Mouse (Mus musculus) embryonic stem cell, embryonic (primary cell): ENCODE data around the gene Cdh23.
"Not testable (repeated sequence)": the region's sequence is repeated elsewhere in the genome, so short reads cannot be mapped to it uniquely, and the experiment has no call there.

Experiments
- CTCF ChIA-PET, 4 experiments: fragments of 300-600 bp in 2 of 4; fragments of 350-600 bp in 2 of 4; sonication (Branson Sonifier 250); formaldehyde crosslinking; loops; one replicate each; lab custom pipeline; 2022; ENCODE audit warnings: inconsistent platforms in 2 of 4; lab: Charles Lee
- POLR2A ChIA-PET, 4 experiments: fragments of 300-600 bp in 2 of 4; fragments of 350-600 bp in 2 of 4; sonication (Branson Sonifier 250); formaldehyde crosslinking; loops; one replicate each; lab custom pipeline; 2022; ENCODE audit warnings: antibody characterized with exemption in 4 of 4, inconsistent platforms in 1 of 4; lab: Charles Lee

The Cdh23 gene

DNA sequence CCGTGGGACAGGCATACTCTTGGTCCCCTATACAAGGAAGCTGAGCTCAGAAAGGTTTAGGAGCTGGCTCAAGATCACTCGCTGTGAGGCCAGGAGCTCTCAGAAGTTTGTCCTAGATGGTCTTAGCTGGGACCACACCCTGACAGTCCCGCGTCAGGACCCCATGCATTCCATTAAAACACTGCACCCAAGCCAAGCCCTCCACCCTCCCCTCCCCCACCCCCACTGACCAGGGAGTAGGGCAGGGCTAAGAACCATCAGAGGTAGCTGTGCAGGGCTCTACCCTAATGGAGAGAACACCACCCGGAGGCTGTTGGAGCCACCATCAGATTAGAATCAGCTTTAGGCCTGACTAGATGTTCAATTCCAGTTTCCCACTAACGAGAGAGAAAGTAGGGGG lies 28.2 kb upstream of the Cdh23 start:
- CTCF ChIA-PET, result interaction anchor here (0.6 to 4.4 kb wide), 10 partner anchors 11 to 424 kb away, joined by 3 to 31 read pairs (median 4); partner anchors contain the start of gene Slc29a3 (in 1 of the 4)
- POLR2A ChIA-PET, result interaction anchor here in 3 of 4 experiments (0.5 to 4.9 kb wide), 12 partner anchors 12 to 277 kb away, joined by 3 to 21 read pairs (median 4); partner anchors contain the start of gene Slc29a3 (in 3 of the 3)

DNA sequence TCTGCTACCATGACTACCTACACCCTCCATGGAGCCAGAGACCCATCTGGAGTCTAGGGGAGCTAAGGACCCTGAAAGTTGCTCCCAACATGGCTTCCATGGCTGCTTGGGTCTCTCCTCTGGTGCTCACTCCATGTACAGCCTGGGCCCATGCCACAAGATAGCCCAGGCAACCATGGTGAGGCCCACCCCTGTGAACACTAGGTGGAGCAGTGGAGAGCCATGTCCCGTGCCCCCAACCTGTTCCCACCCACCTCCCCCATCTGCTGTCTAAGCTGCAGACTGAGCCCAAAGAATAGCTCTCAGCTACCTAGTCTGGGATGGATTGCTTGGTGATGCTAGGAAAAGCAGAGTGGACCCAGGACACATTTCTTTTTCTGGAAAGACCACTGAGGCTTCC lies 27.1 kb upstream of the Cdh23 start:
- POLR2A ChIA-PET, result interaction anchor here (0.6 to 4.9 kb wide), 18 partner anchors 10 to 1559 kb away, joined by 3 to 21 read pairs (median 3); partner anchors contain the start of gene Slc29a3 (in 4 of the 4)
- CTCF ChIA-PET, result interaction anchor here (0.6 to 4.4 kb wide), 28 partner anchors 11 to 1272 kb away, joined by 3 to 31 read pairs (median 4); partner anchors contain the start of gene Slc29a3 (in 2 of the 4)

DNA sequence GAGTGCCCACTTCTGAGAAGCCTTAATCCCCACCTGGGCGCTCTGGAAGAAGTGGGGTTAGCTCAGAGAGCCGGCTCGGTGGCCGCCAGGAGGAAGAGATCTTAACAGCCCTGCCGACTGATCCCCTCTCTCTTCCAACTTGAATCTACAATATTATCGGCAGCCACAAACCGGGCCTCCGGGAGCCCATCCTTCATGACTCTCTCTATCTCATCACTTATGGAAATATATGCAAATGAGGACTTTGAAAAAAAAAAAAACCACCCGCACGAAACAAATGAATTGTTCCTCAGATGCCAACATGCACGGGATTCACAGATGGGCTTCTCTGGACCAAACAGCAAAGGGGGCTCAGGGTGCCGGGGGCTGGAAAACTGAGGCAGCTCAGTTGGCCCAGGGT lies 25.4 kb upstream of the Cdh23 start:
- ChIA-PET CTCF (interaction anchor here in 3 of 4 experiments (0.6 to 1.6 kb wide), 4 partner anchors 38 to 1466 kb away, joined by 3 to 6 read pairs (median 3); no protein-coding TSS in a partner anchor), POLR2A (interaction anchor here in 2 of 4 experiments (0.7 to 1.6 kb wide), 2 partner anchors 72 to 661 kb away, joined by 3 to 4 read pairs; partner anchors contain the start of gene Pald1 (in 1 of the 2))

DNA sequence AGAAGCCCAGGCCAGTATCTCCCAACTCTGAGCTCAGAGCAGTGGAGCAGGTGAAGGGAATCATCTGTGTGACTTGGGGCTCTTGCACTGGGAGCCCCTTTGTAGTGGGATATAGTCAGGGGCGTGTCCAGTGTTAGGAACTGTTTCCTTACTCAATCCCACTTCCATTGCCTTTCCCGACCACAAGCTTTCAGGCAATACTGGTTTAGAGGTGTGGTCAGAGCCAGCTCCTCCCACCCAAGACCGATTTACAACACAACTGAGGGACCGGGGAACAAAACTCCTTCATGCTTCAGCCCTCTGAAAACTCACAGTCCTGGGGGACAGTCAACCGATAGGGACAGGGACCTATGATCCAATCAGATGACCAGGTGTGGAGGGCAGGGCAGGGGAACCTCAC lies 24.2 kb upstream of the Cdh23 start:
- ChIA-PET POLR2A (interaction anchor here in 2 of 4 experiments (0.6 to 1.6 kb wide), 6 partner anchors 8 to 767 kb away, joined by 3 to 6 read pairs (median 3); no protein-coding TSS in a partner anchor), CTCF (interaction anchor here in 3 of 4 experiments (0.6 to 1.6 kb wide), 6 partner anchors 24 to 428 kb away, joined by 3 to 8 read pairs (median 4); partner anchors contain the start of genes Cdh23 (in 1 of the 3) and Slc29a3 (in 1 of the 3))

DNA sequence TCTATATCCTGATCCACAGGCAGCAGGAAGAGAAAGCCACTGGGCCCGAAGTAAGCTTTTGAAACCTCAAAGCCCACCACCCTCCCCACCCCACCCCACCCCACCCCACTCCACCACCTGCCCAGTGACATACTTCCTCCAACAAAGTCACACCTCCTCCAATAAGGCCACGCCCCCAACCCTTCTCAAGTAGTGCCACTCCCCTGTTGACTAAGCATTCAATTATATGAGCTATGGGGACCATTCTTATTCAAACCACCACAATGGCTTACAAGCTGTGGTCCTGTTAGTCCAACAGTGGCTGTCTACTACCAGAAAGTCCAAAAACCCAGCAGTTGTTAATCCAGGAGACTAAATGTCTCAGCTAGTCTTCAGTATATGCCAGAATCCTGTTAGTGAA lies 22.2 kb upstream of the Cdh23 start:
- CTCF ChIA-PET, result interaction anchor here in 1 of 4 experiments (1.1 kb wide), 1 partner anchor 41 kb away, joined by 4 read pairs; no protein-coding TSS in a partner anchor
- POLR2A ChIA-PET, result interaction anchor here in 3 of 4 experiments (0.5 to 1.1 kb wide), 6 partner anchors 9 to 788 kb away, joined by 3 to 4 read pairs (median 4); partner anchors contain the start of gene Slc29a3 (in 2 of the 3)

DNA sequence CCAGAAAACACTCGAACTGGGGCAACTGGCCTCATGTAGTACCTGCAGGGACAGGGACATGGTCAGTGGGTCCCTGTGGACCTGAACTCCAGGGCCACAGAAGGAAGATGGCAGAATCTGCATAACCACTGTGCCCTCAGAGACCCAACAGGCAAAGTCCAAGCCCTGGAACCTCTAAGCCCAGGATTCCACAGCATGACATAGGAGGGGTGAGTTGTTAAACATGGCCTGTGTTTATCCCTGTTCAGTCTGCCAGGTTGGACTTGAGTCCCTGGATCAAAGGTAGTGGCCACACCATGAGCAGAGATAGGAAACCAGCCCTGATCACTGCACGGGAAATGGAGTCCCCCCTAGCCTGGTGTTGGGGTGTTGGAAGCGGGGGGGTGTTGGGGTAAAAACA lies 20.2 kb upstream of the Cdh23 start:
- ChIA-PET CTCF (interaction anchor here in 1 of 4 experiments (0.8 kb wide), 1 partner anchor 44 kb away, joined by 3 read pairs; no protein-coding TSS in a partner anchor), POLR2A (no interaction called here)

DNA sequence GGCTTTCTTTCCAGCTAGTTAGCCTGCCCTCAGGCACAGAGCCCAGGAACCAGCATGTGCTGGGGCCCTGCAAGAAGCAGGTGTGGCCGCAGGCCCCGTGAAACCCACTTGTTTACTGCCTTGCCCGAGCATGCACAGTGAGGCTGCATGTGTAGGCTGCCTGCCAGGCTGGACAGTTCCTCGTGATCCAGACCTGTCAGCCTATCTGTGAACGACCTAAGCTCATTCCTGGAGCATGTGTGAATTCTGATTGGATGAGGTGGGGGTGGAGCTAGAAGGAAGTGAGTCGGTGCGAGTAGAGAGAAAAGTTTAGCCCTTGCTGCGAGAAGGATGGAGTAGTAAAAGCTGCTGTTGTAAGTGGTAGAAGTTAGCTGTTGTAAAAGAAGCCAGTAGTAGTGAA lies 16.0 kb upstream of the Cdh23 start:
- CTCF ChIA-PET, result interaction anchor here in 2 of 4 experiments (0.7 to 1.5 kb wide), 2 partner anchors 41 to 624 kb away, joined by 3 read pairs; partner anchors contain the start of gene Slc29a3 (in 1 of the 2)
- POLR2A ChIA-PET, result not testable (repeated sequence)

DNA sequence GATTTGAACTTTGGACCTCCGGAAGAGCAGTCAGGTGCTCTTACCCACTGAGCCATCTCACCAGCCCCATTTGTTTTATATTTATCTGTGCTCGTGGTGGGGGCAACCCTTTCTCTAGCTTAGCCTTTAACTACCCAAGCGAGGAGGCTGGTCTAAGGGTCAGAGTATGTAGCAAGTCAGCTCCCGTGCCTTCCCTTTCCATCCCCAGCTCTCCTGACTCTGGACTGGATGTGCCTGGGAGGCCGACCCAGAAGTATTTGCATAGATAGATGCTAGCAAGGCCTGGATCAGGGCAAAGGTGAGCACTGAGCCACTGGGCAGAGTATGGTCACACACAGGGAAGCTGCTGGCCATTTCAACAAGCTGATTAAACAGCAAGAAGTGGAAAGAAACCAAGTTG lies 12.5 kb upstream of the Cdh23 start:
- POLR2A ChIA-PET, result interaction anchor here in 2 of 4 experiments (0.6 to 1.6 kb wide), 5 partner anchors 10 to 18 kb away, joined by 3 to 4 read pairs (median 3); no protein-coding TSS in a partner anchor
- CTCF ChIA-PET, result interaction anchor here in 2 of 4 experiments (0.6 to 1.5 kb wide), 2 partner anchors 12 to 29 kb away, joined by 3 to 4 read pairs; no protein-coding TSS in a partner anchor

DNA sequence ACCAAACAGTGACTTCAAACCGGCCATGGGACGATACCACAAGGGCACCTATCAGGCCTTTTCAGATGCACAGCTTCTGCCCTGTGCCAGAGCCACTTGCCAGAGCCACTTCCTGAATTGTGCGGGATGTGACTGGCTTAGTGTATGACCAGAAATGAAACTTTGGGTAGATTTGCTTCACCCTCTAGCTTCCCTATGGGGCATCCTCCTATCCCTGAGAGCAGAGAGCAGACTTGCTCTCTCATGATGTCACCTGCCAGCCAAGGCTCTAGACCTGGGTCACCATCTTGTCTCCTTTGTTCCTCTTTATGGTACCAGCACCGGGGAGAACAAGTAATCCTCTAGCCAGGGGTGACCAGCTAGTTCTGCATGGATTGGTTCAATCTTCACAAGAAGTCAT lies 10.0 kb upstream of the Cdh23 start:
- CTCF ChIA-PET, result no interaction called here
- POLR2A ChIA-PET, result interaction anchor here in 2 of 4 experiments (0.6 to 1.2 kb wide), 2 partner anchors 11 to 13 kb away, joined by 3 to 4 read pairs; no protein-coding TSS in a partner anchor

DNA sequence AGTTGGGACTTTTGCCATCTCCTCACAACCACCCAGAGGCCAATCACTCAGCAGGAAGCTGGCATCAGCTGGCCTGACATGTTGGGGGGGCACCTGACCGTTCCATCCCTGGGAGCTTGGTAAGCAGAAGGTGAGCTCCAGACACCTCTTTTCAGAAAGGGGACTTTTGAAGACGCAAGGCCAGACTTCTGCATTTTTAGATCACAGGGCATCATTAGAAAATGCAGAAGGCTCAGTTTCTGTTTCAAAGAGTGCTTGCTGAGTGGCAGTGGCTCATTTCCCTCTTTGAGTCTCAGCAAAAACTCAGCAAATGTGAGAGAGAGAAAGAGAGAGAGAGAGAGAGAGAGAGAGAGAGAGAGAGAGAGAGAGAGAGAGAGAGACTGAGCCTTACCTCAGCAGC lies 8.8 kb upstream of the Cdh23 start:
- CTCF ChIA-PET, result interaction anchor here in 2 of 4 experiments (0.7 kb wide), 2 partner anchors 121 to 400 kb away, joined by 4 read pairs; no protein-coding TSS in a partner anchor
- POLR2A ChIA-PET, result interaction anchor here in 2 of 4 experiments (0.6 to 1.2 kb wide), 3 partner anchors 12 to 660 kb away, joined by 4 read pairs; no protein-coding TSS in a partner anchor

DNA sequence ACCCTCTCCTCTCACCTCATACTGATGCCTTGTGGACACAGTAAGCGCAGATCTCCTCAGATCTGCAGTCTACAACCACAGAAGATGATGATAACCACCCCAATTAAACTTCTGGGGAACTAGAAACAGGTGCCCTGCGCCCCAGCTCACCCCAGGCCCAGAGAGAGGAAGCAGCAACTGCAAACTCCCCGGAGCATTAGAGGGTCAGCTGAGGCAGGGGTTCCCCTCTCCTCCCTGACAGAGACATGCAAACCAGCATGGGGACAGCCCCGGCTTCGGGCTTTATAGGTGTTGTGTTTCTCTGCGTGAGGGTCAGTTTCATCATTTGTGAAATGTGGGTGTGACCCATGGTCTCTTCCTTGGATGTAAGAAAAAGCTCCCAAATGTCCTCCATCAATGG lies 1.5 kb upstream of the Cdh23 start:
- POLR2A ChIA-PET, result interaction anchor here in 2 of 4 experiments (1.2 to 1.3 kb wide), 2 partner anchors 26 to 55 kb away, joined by 3 read pairs; partner anchors contain the start of gene Slc29a3 (in 1 of the 2)
- CTCF ChIA-PET, result interaction anchor here (0.6 to 3.2 kb wide), 18 partner anchors 11 to 296 kb away, joined by 3 to 14 read pairs (median 4); partner anchors contain the start of gene Slc29a3 (in 1 of the 4)

DNA sequence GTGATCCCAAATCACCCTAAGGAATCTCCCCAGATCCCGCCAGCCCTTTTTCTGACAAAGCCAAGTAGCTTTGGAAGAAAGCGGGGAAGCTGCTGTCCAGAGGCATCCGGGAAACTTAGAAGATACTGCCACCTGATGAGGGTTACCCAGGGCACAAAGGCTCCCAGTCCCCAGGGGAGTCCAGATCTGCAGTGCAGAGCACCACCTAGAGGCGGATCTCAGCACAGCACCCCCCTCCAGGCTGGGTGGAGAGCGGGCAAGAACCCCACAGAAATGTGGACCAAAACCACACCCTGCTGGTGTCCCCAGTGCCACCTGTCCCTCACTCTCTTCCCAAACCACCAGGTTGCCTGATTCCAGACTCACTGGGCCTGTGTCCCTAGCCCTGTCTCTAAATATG lies 685 bp upstream of the Cdh23 start:
- CTCF ChIA-PET, result interaction anchor here (0.6 to 3.2 kb wide), 30 partner anchors 9 to 1342 kb away, joined by 3 to 14 read pairs (median 4); partner anchors contain the start of genes Sar1a (in 1 of the 4), Slc29a3 (in 1 of the 4) and Vsir (in 1 of the 4)
- POLR2A ChIA-PET, result interaction anchor here in 2 of 4 experiments (0.8 to 1.3 kb wide), 3 partner anchors 9 to 56 kb away, joined by 3 read pairs; partner anchors contain the start of gene Slc29a3 (in 1 of the 2)

DNA sequence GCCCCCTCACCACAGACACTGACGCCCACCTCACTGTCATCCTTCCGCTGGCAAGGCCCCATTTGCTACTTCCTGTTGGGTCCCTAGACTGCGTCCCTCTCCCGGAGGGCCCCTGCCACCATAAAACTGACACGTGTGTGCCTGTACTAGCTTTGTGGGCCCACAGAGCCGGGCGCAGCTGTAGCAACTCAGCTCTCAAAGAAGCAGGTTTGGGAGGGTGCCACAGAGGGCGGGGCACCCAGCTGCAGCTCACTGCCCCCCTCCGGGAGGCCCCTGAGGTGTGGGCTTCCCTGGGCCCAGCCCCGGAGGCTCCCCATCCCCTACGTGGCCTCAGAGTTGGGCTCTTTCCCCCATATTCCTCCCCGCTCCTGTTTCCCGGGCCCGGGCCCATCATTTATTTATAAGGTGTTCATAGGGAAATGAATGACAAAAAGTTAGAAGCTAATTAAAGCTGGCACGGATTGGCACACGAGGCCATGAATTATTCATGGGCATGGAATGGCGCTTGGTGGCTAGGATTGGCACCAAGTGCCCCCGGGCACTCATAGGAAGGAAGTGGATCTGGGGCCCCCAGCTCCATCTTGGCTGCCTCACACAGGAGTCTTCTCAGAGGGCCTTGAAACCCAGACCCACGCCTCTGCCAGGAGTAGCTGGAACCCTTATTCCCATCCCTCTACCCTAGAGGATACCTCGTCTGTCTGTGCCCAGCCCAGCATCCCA lies 4.5 kb downstream of the Cdh23 start:
- POLR2A ChIA-PET, result interaction anchor here in 2 of 4 experiments (1.0 to 1.8 kb wide), 2 partner anchors 47 to 61 kb away, joined by 3 to 5 read pairs; partner anchors contain the start of gene Slc29a3 (in 1 of the 2)

DNA sequence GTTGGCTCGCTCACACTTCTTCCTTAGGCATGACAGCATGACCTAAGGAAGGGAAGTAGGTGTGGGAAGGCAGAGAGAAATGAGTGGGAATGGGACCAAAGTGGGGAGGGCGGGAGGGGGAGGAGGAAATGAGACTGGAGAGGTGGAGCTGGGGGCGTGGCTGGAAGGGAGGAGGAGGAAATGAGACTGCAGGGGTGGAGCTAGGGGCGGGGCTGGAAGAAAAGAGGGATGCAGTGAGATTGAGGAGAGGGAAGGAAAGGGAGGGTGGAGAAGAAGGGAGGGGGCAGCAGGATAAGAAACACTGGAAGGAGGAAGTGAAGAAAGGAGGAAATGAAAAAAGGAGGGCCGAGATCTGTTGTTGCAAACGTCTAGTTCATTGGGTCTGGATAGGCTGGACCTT lies 5.3 kb downstream of the Cdh23 start:
- POLR2A ChIA-PET, result interaction anchor here in 3 of 4 experiments (0.6 to 1.8 kb wide), 10 partner anchors 18 to 645 kb away, joined by 3 to 6 read pairs (median 3); partner anchors contain the start of gene Slc29a3 (in 1 of the 3)

More for the DNA sequence above, 4.5 kb downstream of the Cdh23 start:
- CTCF ChIA-PET, result interaction anchor here in 3 of 4 experiments (0.6 to 2.3 kb wide), 4 partner anchors 68 to 217 kb away, joined by 5 to 7 read pairs (median 6); no protein-coding TSS in a partner anchor

DNA sequence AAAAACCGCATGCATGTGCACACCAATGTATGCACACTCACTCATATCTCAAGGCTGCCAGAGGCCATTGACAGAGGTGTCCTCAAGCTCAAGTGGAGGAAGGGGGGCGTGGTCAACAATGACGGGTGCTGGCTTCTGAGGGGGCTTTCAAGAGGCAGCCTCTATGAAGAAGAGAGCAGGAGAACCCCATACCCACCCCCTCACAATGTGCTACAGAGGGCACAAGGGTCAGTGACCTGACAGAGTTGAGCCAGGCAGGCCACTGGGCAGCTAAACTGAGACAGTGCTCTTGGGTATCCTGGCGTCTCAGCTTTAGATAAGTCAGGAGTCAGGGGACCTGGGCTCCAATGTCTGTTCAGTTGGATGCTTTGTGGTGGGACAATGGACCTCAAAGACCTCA lies 6.9 kb downstream of the Cdh23 start:
- CTCF ChIA-PET, result interaction anchor here in 2 of 4 experiments (0.5 to 2.3 kb wide), 2 partner anchors 66 to 71 kb away, joined by 3 to 7 read pairs; no protein-coding TSS in a partner anchor

More for the DNA sequence above, 5.3 kb downstream of the Cdh23 start:
- CTCF ChIA-PET, result interaction anchor here in 3 of 4 experiments (0.6 to 2.3 kb wide), 4 partner anchors 69 to 584 kb away, joined by 3 to 7 read pairs (median 6); no protein-coding TSS in a partner anchor

DNA sequence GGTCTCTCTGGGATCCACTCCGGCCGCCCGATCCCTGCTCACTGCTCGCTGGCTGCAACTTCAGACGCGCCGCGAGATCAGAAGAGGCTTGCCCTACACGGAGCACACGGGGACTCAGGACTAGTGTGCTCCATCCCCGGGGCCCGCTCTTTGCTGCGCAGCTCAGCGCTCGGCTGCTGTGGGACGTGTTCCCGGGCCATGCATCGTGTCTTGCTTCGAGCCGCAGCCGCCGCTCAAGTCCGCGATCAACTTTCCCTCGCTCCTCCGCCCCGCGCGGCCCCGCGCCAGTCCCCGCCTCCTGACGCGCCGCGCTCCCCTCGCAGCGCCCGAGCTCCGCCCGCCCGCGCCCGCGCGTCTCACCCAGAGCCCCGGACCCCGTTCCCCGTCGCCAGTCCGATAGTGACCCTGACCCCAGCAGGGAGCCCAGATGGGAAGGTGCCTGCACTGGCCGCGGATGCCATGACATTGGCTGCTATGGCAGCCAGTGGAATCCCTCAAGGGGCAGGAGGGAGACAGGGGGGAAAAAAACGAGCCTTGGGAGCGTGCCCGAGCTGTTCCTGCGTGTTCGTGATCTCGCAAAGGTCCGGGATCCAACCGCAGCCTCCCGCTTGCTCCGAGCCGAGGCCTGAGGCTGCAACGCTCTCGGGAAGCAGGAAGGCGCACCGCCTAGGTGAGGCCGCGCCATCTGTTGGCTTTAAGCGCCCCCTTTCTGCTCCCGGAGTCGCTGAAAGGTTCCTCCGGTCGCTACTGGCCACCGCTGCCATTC lies 9.1 kb downstream of the Cdh23 start:
- CTCF ChIA-PET, result interaction anchor here (0.6 to 3.9 kb wide), 11 partner anchors 9 to 382 kb away, joined by 3 to 14 read pairs (median 3); partner anchors contain the start of genes Cdh23 (in 2 of the 4) and Slc29a3 (in 1 of the 4)

More for the DNA sequence above, 6.9 kb downstream of the Cdh23 start:
- POLR2A ChIA-PET, result interaction anchor here in 1 of 4 experiments (0.5 to 1.8 kb wide), 2 partner anchors 63 to 94 kb away, joined by 3 to 6 read pairs; partner anchors contain the start of gene Slc29a3

More for the DNA sequence above, 9.1 kb downstream of the Cdh23 start:
- POLR2A ChIA-PET, result interaction anchor here in 3 of 4 experiments (0.6 to 1.4 kb wide), 5 partner anchors 9 to 71 kb away, joined by 3 to 4 read pairs (median 3); partner anchors contain the start of genes Cdh23 (in 1 of the 3) and Slc29a3 (in 1 of the 3)
